Comparison of ENCODE assay signal across 8 mouse cellular contexts in the genomic region with DNA sequence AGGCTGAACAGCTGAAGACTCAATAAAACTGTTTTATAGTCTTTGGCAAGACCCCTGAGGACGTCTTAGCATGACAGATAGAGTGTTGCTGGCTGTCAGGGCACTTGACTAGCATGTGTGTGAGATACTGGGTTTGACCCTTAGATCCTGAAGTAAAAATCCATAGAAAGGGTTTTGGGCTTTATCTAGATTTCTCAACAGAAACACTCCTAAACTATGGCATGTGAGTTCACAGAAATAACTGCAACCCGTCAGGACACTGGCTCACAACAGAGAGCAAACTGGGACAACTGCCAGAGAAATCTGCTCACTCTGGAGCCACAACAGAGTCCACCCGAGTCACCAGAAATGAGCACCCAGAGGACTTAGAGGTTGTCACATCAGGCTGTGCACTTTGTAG. TPM values are rescaled to one million over a fixed set of nuclear protein-coding genes. Genes with fewer than 3 reads are reported as not detected.
DNase-seq lines count a peak whose midpoint lies in the region; ATAC-seq and TF ChIP-seq lines count a peak whose summit lies in the region.
"Had no signal": no experiment of that assay in that cellular context is flagged by ENCODE, and none has a peak within 500 bp of the region (broad histone marks: within the 10 kb centered on the region; RNA-seq: fewer than 3 reads in every experiment).

No protein-coding gene starts in this region.

- H3K4me1 ChIP-seq in kidney, adult 2 months (ENCODE audit: control insufficient read depth, insufficient read depth, low read length), result peaks cover 14% of the 10 kb centered on the region
- H3K4me1 ChIP-seq in stomach, embryonic 15.5 days, result 0 out of 2 replicates have a peak, but pooled peaks cover 7% of the 10 kb centered on the region
- no peaks in the 10 kb centered on the region for H3K4me1 ChIP-seq in stomach, postnatal 0 days (replicated peaks; ENCODE audit: control insufficient read depth, insufficient read depth)
- peaks cover 18% of the 10 kb centered on the region for H3K4me1 ChIP-seq in intestine, embryonic 16.5 days (ENCODE audit: control insufficient read depth, insufficient read depth, low read length)
- no peaks in the 10 kb centered on the region for H3K4me1 ChIP-seq in forebrain, embryonic 14.5 days (ENCODE audit: control insufficient read depth, insufficient read depth, low read length)

- no peak for TF ChIP-seq CTCF in kidney, adult 2 months (conservative IDR thresholded peaks at IDR 0.05; ENCODE audit: insufficient read depth, insufficient read length, low read depth, low read length)
- no peak for TF ChIP-seq CTCF in stomach, postnatal 0 days (IDR thresholded peaks at IDR 0.05; ENCODE audit: low read depth)

- no peaks in the 10 kb centered on the region for H3K36me3 ChIP-seq in kidney, adult 2 months (ENCODE audit: control insufficient read depth, insufficient read depth, low read length)
- no peaks in the 10 kb centered on the region for H3K36me3 ChIP-seq in stomach, embryonic 15.5 days
- H3K36me3 ChIP-seq in stomach, postnatal 0 days (ENCODE audit: control insufficient read depth, insufficient read depth, low read length), result no peaks in the 10 kb centered on the region
- H3K36me3 ChIP-seq in intestine, embryonic 16.5 days (ENCODE audit: control insufficient read depth, insufficient read depth, low read length), result 0 out of 2 replicates have a peak, but pooled peaks cover 2% of the 10 kb centered on the region
- peaks cover 17% of the 10 kb centered on the region; the same call in 1 of the 2 replicates for H3K36me3 ChIP-seq in forebrain, embryonic 14.5 days (ENCODE audit: control insufficient read depth, insufficient read depth, low read length)

- H3K27ac ChIP-seq in kidney, adult 2 months (ENCODE audit: insufficient read depth, low read depth, low read length), result peak overlapping the region; percentile 24; the same call in 1 of the 2 replicates
- peak overlapping the region; percentile 36; the same call in 1 of the 2 replicates for H3K27ac ChIP-seq in stomach, embryonic 15.5 days
- H3K27ac ChIP-seq in stomach, postnatal 0 days (replicated peaks), result no peak overlapping the region
- peak overlapping the region; percentile 35; the same call in 1 of the 2 replicates for H3K27ac ChIP-seq in intestine, embryonic 16.5 days (ENCODE audit: low read length)
- H3K27ac ChIP-seq in forebrain, embryonic 14.5 days (ENCODE audit: low read depth, low read length), result no peak overlapping the region
- H3K27ac ChIP-seq: limb, embryonic 15.5 days had no signal

- no peaks in the 10 kb centered on the region for H3K9me3 ChIP-seq in stomach, embryonic 15.5 days
- H3K9me3 ChIP-seq in stomach, postnatal 0 days (ENCODE audit: control insufficient read depth, low read length), result no peaks in the 10 kb centered on the region
- H3K9me3 ChIP-seq in intestine, embryonic 16.5 days (ENCODE audit: control insufficient read depth, low read length), result no peaks in the 10 kb centered on the region
- no peaks in the 10 kb centered on the region for H3K9me3 ChIP-seq in forebrain, embryonic 14.5 days (replicated peaks; ENCODE audit: control insufficient read depth, low read length)
- H3K9me3 ChIP-seq: limb, embryonic 15.5 days had no signal

- no peak for TF ChIP-seq POLR2A in kidney, adult 2 months (IDR thresholded peaks at IDR 0.05; ENCODE audit: low read depth, low read length)

- no peak overlapping the region for H3K9ac ChIP-seq in stomach, embryonic 15.5 days
- H3K9ac ChIP-seq in stomach, postnatal 0 days (ENCODE audit: low read length), result no peak overlapping the region; the same call in 1 of the 2 replicates
- no peak overlapping the region for H3K9ac ChIP-seq in intestine, embryonic 16.5 days (ENCODE audit: low read depth, low read length)
- H3K9ac ChIP-seq in forebrain, embryonic 14.5 days (ENCODE audit: low read length), result no peak overlapping the region
- H3K9ac ChIP-seq: limb, embryonic 15.5 days had no signal

- H3K27me3 ChIP-seq in kidney, adult 2 months (replicated peaks; ENCODE audit: control insufficient read depth, insufficient read depth, low read length), result no peaks in the 10 kb centered on the region
- no peaks in the 10 kb centered on the region for H3K27me3 ChIP-seq in stomach, embryonic 15.5 days (replicated peaks)
- H3K27me3 ChIP-seq in stomach, postnatal 0 days (ENCODE audit: control insufficient read depth, insufficient read depth, low read length), result no peaks in the 10 kb centered on the region
- H3K27me3 ChIP-seq in intestine, embryonic 16.5 days (replicated peaks; ENCODE audit: control insufficient read depth, insufficient read depth, low read length), result no peaks in the 10 kb centered on the region
- no peaks in the 10 kb centered on the region for H3K27me3 ChIP-seq in forebrain, embryonic 14.5 days (replicated peaks; ENCODE audit: control insufficient read depth, insufficient read depth, low read length)
- H3K27me3 ChIP-seq: limb, embryonic 15.5 days had no signal

- WGBS in kidney, adult 2 months, result 20% methylated on average over 3 of the region's 3 CpGs
- 46% methylated on average over 3 of the region's 3 CpGs for WGBS in stomach, embryonic 15.5 days
- WGBS in stomach, postnatal 0 days, result 17% methylated on average over 3 of the region's 3 CpGs
- WGBS in intestine, embryonic 16.5 days, result 43% methylated on average over 3 of the region's 3 CpGs
- WGBS in forebrain, embryonic 14.5 days, result 78% methylated on average over 3 of the region's 3 CpGs

- DNase-seq in kidney, adult 2 months, result peak; percentile 46
- DNase-seq in kidney, adult 8-10 months, result no peak
- DNase-seq in stomach, postnatal 0 days (ENCODE audit: low spot score), result no peak
- no peak for DNase-seq in forebrain, embryonic 14.5 days (ENCODE audit: low spot score)
- DNase-seq in yolk sac, embryonic 10.5 days (ENCODE audit: low spot score), result no peak

- ATAC-seq in stomach, embryonic 15.5 days (ENCODE audit: insufficient read depth, low FRiP score, low read depth), result no peak
- no peak for ATAC-seq in stomach, postnatal 0 days (ENCODE audit: low FRiP score, low TSS enrichment)
- peak; percentile 15; the same call in 1 of the 2 replicates for ATAC-seq in intestine, embryonic 16.5 days
- ATAC-seq in forebrain, embryonic 14.5 days, result no peak

- TF ChIP-seq EP300 in stomach, postnatal 0 days (optimal IDR thresholded peaks at IDR 0.05), result no peak

- no peak overlapping the region for H3K4me2 ChIP-seq in stomach, embryonic 15.5 days
- H3K4me2 ChIP-seq in stomach, postnatal 0 days (replicated peaks; ENCODE audit: low read depth), result no peak overlapping the region
- H3K4me2 ChIP-seq in intestine, embryonic 16.5 days (ENCODE audit: low read depth, low read length), result no peak overlapping the region
- no peak overlapping the region for H3K4me2 ChIP-seq in forebrain, embryonic 14.5 days (ENCODE audit: low read length)
- H3K4me2 ChIP-seq: limb, embryonic 15.5 days had no signal

- H3K4me3 ChIP-seq in kidney, adult 2 months (ENCODE audit: insufficient read depth, low read depth, low read length), result no peak overlapping the region
- no peak overlapping the region for H3K4me3 ChIP-seq in stomach, embryonic 15.5 days (replicated peaks)
- no peak overlapping the region for H3K4me3 ChIP-seq in stomach, postnatal 0 days (ENCODE audit: low read depth, low read length)
- H3K4me3 ChIP-seq in intestine, embryonic 16.5 days (ENCODE audit: low read length), result no peak overlapping the region
- no peak overlapping the region for H3K4me3 ChIP-seq in forebrain, embryonic 14.5 days (ENCODE audit: low read depth, low read length)
- H3K4me3 ChIP-seq: limb, embryonic 15.5 days had no signal

RNA-seq across cellular contexts. Expression of a gene that starts 15.3 kb away (rescaled TPM):
- polyA plus RNA-seq in kidney, adult 2 months (2012; rRNA removed), result 7.2 and 8.3 TPM in 2 replicates
- polyA plus RNA-seq in stomach, embryonic 15.5 days (2015; fragmentation: Nextera tagmentation; extraction: Ambion mirVana), result 0.24 and 0.52 TPM in 2 replicates
- polyA plus RNA-seq in stomach, postnatal 0 days (2015; fragmentation: Nextera tagmentation; extraction: Ambion mirVana), result 0.06 TPM in 1 of 2 replicates, not detected in the other
- polyA plus RNA-seq in intestine, embryonic 16.5 days (2015; fragmentation: Nextera tagmentation; extraction: Ambion mirVana), result 0.21 and 0.22 TPM in 2 replicates
- polyA plus RNA-seq in forebrain, embryonic 14.5 days (2014; fragmentation: Nextera tagmentation; extraction: Ambion mirVana), result 0.18 TPM in 1 of 2 replicates, not detected in the other

RNA-seq across cellular contexts. Expression of a gene that starts 17.9 kb away (rescaled TPM):
- polyA plus RNA-seq in kidney, adult 2 months (2012; rRNA removed), result 24.0 and 31.6 TPM in 2 replicates
- 20.4 and 22.8 TPM in 2 replicates for polyA plus RNA-seq in stomach, embryonic 15.5 days (2015; fragmentation: Nextera tagmentation; extraction: Ambion mirVana)
- 12.5 and 13.7 TPM in 2 replicates for polyA plus RNA-seq in stomach, postnatal 0 days (2015; fragmentation: Nextera tagmentation; extraction: Ambion mirVana)
- 22.3 and 24.5 TPM in 2 replicates for polyA plus RNA-seq in intestine, embryonic 16.5 days (2015; fragmentation: Nextera tagmentation; extraction: Ambion mirVana)
- polyA plus RNA-seq in forebrain, embryonic 14.5 days (2014; fragmentation: Nextera tagmentation; extraction: Ambion mirVana), result 17.0 and 20.3 TPM in 2 replicates

RNA-seq across cellular contexts. Expression of a gene that starts 22.9 kb away (rescaled TPM):
- polyA plus RNA-seq in kidney, adult 2 months (2012; rRNA removed), result 16.0 and 21.0 TPM in 2 replicates
- polyA plus RNA-seq in stomach, embryonic 15.5 days (2015; fragmentation: Nextera tagmentation; extraction: Ambion mirVana), result 0.30 TPM in 1 of 2 replicates, not detected in the other
- polyA plus RNA-seq in stomach, postnatal 0 days (2015; fragmentation: Nextera tagmentation; extraction: Ambion mirVana), result not detected in 2 replicates
- 0.73 TPM in 1 of 2 replicates, not detected in the other for polyA plus RNA-seq in intestine, embryonic 16.5 days (2015; fragmentation: Nextera tagmentation; extraction: Ambion mirVana)
- polyA plus RNA-seq in forebrain, embryonic 14.5 days (2014; fragmentation: Nextera tagmentation; extraction: Ambion mirVana), result not detected in 2 replicates

RNA-seq across cellular contexts. Expression of a gene that starts 22.9 kb away (rescaled TPM):
- 236 and 270 TPM in 2 replicates for polyA plus RNA-seq in kidney, adult 2 months (2012; rRNA removed)
- 60.7 and 60.8 TPM in 2 replicates for polyA plus RNA-seq in stomach, embryonic 15.5 days (2015; fragmentation: Nextera tagmentation; extraction: Ambion mirVana)
- polyA plus RNA-seq in stomach, postnatal 0 days (2015; fragmentation: Nextera tagmentation; extraction: Ambion mirVana), result 25.4 and 29.9 TPM in 2 replicates
- 57.8 and 59.7 TPM in 2 replicates for polyA plus RNA-seq in intestine, embryonic 16.5 days (2015; fragmentation: Nextera tagmentation; extraction: Ambion mirVana)
- 49.5 and 52.6 TPM in 2 replicates for polyA plus RNA-seq in forebrain, embryonic 14.5 days (2014; fragmentation: Nextera tagmentation; extraction: Ambion mirVana)

RNA-seq across cellular contexts. Expression of a gene that starts 48.1 kb away (rescaled TPM):
- 31.3 and 34.8 TPM in 2 replicates for polyA plus RNA-seq in kidney, adult 2 months (2012; rRNA removed)
- 27.1 and 27.3 TPM in 2 replicates for polyA plus RNA-seq in stomach, embryonic 15.5 days (2015; fragmentation: Nextera tagmentation; extraction: Ambion mirVana)
- polyA plus RNA-seq in stomach, postnatal 0 days (2015; fragmentation: Nextera tagmentation; extraction: Ambion mirVana), result 20.2 TPM in 2 replicates
- 23.2 and 24.3 TPM in 2 replicates for polyA plus RNA-seq in intestine, embryonic 16.5 days (2015; fragmentation: Nextera tagmentation; extraction: Ambion mirVana)
- polyA plus RNA-seq in forebrain, embryonic 14.5 days (2014; fragmentation: Nextera tagmentation; extraction: Ambion mirVana), result 31.6 and 33.3 TPM in 2 replicates

Comparison
In these comparisons a context has a peak if more than half of its experiments do, and no peak if none do; other contexts are left out.
1. H3K27ac ChIP-seq: peak in kidney, adult 2 months (single experiment), stomach, embryonic 15.5 days (single experiment) and intestine, embryonic 16.5 days (single experiment); none in stomach, postnatal 0 days (single experiment) and forebrain, embryonic 14.5 days (single experiment).